Mouse (Mus musculus): ENCODE measurements at regions not wholly inside any gene's neighbourhood (a gene's known extent, or its start where the extent isn't known, plus 50 kb on each side); places are given as distances from the start of the nearest gene placed in this dataset.

GRCm38 (mm10) chr8:44744991-44745658 is 190.1 kb upstream of the Fat1 start:
- 75% methylated on average over 12 of the region's 12 CpGs for WGBS
- H3K4me1 ChIP-seq (ENCODE audit: control insufficient read depth, insufficient read depth, low read length) = no peaks in the 10 kb centered on the region
- TF ChIP-seq CTCF (IDR thresholded peaks at IDR 0.05; ENCODE audit: insufficient read depth, low read length) (no peak), POLR2A (IDR thresholded peaks at IDR 0.05; ENCODE audit: borderline replicate concordance, extremely low read depth, low read depth, low read length) (no peak)
- DNase-seq = no peak
- no peak overlapping the region for H3K4me3 ChIP-seq (replicated peaks; ENCODE audit: extremely low read depth, low read depth, low read length)

- 68% methylated on average over 6 of the region's 6 CpGs for WGBS
- TF ChIP-seq POLR2A (IDR thresholded peaks at IDR 0.05; ENCODE audit: borderline replicate concordance, extremely low read depth, low read depth, low read length) (no peak), CTCF (IDR thresholded peaks at IDR 0.05; ENCODE audit: insufficient read depth, low read length) (no peak)
- Histone ChIP-seq H3K4me3 (replicated peaks; ENCODE audit: extremely low read depth, low read depth, low read length) (no peak overlapping the region), H3K4me1 (ENCODE audit: control insufficient read depth, insufficient read depth, low read length) (no peaks in the 10 kb centered on the region)
- no peak for DNase-seq
Observed at GRCm38 (mm10) chr8:44758727-44759126, 176.5 kb upstream of the Fat1 start.

- WGBS = 87% methylated on average over 10 of the region's 10 CpGs
- no peak for TF ChIP-seq POLR2A (IDR thresholded peaks at IDR 0.05; ENCODE audit: borderline replicate concordance, extremely low read depth, low read depth, low read length)
- no peak for TF ChIP-seq CTCF (IDR thresholded peaks at IDR 0.05; ENCODE audit: insufficient read depth, low read length)
- no peak overlapping the region for H3K4me3 ChIP-seq (replicated peaks; ENCODE audit: extremely low read depth, low read depth, low read length)
- DNase-seq = no peak
- no peaks in the 10 kb centered on the region for H3K4me1 ChIP-seq (ENCODE audit: control insufficient read depth, insufficient read depth, low read length)
Observed at GRCm38 (mm10) chr8:44762731-44763130, 172.5 kb upstream of the Fat1 start.

- no peaks in the 10 kb centered on the region for H3K4me1 ChIP-seq (ENCODE audit: control insufficient read depth, insufficient read depth, low read length)
- 72% methylated on average over 4 of the region's 4 CpGs for WGBS
- TF ChIP-seq CTCF (IDR thresholded peaks at IDR 0.05; ENCODE audit: insufficient read depth, low read length) = no peak
- TF ChIP-seq POLR2A (IDR thresholded peaks at IDR 0.05; ENCODE audit: borderline replicate concordance, extremely low read depth, low read depth, low read length) = no peak
- no peak overlapping the region for H3K4me3 ChIP-seq (replicated peaks; ENCODE audit: extremely low read depth, low read depth, low read length)
- no peak for DNase-seq
Observed at GRCm38 (mm10) chr8:44765194-44765593, 170.1 kb upstream of the Fat1 start.

DNA sequence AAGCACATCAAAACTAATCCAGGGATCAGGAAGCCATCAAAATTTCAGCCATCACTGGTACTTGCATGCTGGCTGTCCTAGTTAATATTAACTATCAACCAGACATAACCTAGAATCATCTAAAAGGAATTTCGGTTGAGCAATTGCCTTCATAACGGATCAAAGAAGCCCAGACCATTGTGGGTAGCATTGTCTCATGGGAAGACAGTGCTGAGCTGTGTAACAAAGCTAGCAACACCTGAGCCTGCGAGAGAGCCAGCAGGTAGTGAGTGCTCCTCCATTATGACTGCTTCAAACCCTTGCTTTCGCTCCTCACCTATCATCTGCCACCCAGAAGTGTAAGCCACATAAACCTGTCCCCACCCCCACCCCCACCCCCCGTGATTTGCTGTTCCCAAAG is 169.6 kb upstream of the Fat1 start:
- DNase-seq = no peak
- 59% methylated on average over 5 of the region's 5 CpGs for WGBS
- Histone ChIP-seq H3K4me1 (ENCODE audit: control insufficient read depth, insufficient read depth, low read length) (no peaks in the 10 kb centered on the region), H3K4me3 (replicated peaks; ENCODE audit: extremely low read depth, low read depth, low read length) (no peak overlapping the region)
- no peak for TF ChIP-seq CTCF (IDR thresholded peaks at IDR 0.05; ENCODE audit: insufficient read depth, low read length)
- no peak for TF ChIP-seq POLR2A (IDR thresholded peaks at IDR 0.05; ENCODE audit: borderline replicate concordance, extremely low read depth, low read depth, low read length)

- no peak overlapping the region for H3K4me3 ChIP-seq (replicated peaks; ENCODE audit: extremely low read depth, low read depth, low read length)
- no peaks in the 10 kb centered on the region for H3K4me1 ChIP-seq (ENCODE audit: control insufficient read depth, insufficient read depth, low read length)
- TF ChIP-seq POLR2A (IDR thresholded peaks at IDR 0.05; ENCODE audit: borderline replicate concordance, extremely low read depth, low read depth, low read length) (no peak), CTCF (IDR thresholded peaks at IDR 0.05; ENCODE audit: insufficient read depth, low read length) (no peak)
- no peak for DNase-seq
- 63% methylated on average over 12 of the region's 12 CpGs for WGBS
Observed at GRCm38 (mm10) chr8:44766111-44766873, 169.0 kb upstream of the Fat1 start.

- no peak for TF ChIP-seq CTCF (IDR thresholded peaks at IDR 0.05; ENCODE audit: insufficient read depth, low read length)
- no peak for TF ChIP-seq POLR2A (IDR thresholded peaks at IDR 0.05; ENCODE audit: borderline replicate concordance, extremely low read depth, low read depth, low read length)
- WGBS = 72% methylated on average over 4 of the region's 4 CpGs
- H3K4me3 ChIP-seq (replicated peaks; ENCODE audit: extremely low read depth, low read depth, low read length) = no peak overlapping the region
- no peak for DNase-seq
- no peaks in the 10 kb centered on the region for H3K4me1 ChIP-seq (ENCODE audit: control insufficient read depth, insufficient read depth, low read length)
Observed at GRCm38 (mm10) chr8:44767271-44767670, 168.0 kb upstream of the Fat1 start.

- Histone ChIP-seq H3K4me1 (ENCODE audit: control insufficient read depth, insufficient read depth, low read length) (no peaks in the 10 kb centered on the region), H3K4me3 (replicated peaks; ENCODE audit: extremely low read depth, low read depth, low read length) (no peak overlapping the region)
- DNase-seq = no peak
- 67% methylated on average over 1 of the region's 1 CpGs for WGBS
- no peak for TF ChIP-seq CTCF (IDR thresholded peaks at IDR 0.05; ENCODE audit: insufficient read depth, low read length)
- no peak for TF ChIP-seq POLR2A (IDR thresholded peaks at IDR 0.05; ENCODE audit: borderline replicate concordance, extremely low read depth, low read depth, low read length)
Observed at GRCm38 (mm10) chr8:44779212-44779611, 156.0 kb upstream of the Fat1 start.

DNA sequence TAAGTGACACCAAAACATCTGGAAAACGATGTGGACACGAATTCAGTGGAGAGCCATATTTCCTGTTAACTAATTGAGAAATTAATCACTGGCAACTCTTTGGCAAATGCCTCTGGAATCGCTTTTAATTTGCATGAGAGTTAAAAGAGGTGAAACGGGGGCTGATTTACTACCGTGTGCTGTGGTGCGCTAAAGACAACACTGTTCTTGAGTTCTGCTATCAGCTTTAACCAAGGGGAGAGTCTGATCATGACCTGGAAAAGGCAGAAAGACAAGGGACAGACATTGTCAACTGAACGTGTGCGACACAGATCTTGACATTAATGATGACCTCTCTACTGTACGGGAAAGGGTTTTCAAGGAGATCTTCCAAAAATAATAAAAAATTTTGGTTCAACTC is 152.8 kb upstream of the Fat1 start:
- no peak for DNase-seq
- H3K4me3 ChIP-seq (replicated peaks; ENCODE audit: extremely low read depth, low read depth, low read length) = no peak overlapping the region
- no peaks in the 10 kb centered on the region for H3K4me1 ChIP-seq (ENCODE audit: control insufficient read depth, insufficient read depth, low read length)
- 81% methylated on average over 9 of the region's 9 CpGs for WGBS
- TF ChIP-seq POLR2A (IDR thresholded peaks at IDR 0.05; ENCODE audit: borderline replicate concordance, extremely low read depth, low read depth, low read length) (no peak), CTCF (IDR thresholded peaks at IDR 0.05; ENCODE audit: insufficient read depth, low read length) (no peak)

DNA sequence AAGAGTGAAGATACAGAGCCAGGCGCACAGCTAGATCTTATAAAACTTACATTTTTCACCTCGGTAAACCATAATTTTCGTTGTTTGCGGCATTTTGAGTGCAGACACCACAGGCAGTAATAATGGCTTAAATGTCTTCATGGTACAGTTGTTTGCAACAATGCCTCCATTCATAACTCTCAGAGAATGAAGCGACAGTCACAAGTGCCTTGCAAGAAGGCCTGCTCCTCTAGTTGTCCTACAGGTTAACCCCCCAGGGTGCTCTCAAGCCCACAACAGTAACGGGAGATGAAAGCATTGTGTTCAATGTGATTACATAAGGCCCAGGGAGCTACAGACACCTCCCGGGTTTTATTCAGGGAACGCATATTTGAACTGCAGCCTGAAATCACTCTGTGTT is 150.1 kb upstream of the Fat1 start:
- TF ChIP-seq POLR2A (IDR thresholded peaks at IDR 0.05; ENCODE audit: borderline replicate concordance, extremely low read depth, low read depth, low read length) (no peak), CTCF (IDR thresholded peaks at IDR 0.05; ENCODE audit: insufficient read depth, low read length) (no peak)
- no peaks in the 10 kb centered on the region for H3K4me1 ChIP-seq (ENCODE audit: control insufficient read depth, insufficient read depth, low read length)
- 81% methylated on average over 8 of the region's 8 CpGs for WGBS
- DNase-seq = no peak
- H3K4me3 ChIP-seq (replicated peaks; ENCODE audit: extremely low read depth, low read depth, low read length) = no peak overlapping the region

Measured in lung, adult 2 months (tissue).